Mouse (Mus musculus) CH12.LX (cell line): ENCODE results near the gene Mrtfa. TPM values are rescaled to one million over a fixed set of nuclear protein-coding genes. Genes with fewer than 3 reads are reported as not detected.

Experiments used
- DNase-seq: peaks from one replicate; pipeline ENCODE4 v3.0.0-alpha.2; 2013; ENCODE audit errors: extremely low read depth
- H3K27ac ChIP-seq: 2 replicates; pipeline ENCODE4 v1.5.1; 2012; ENCODE audit warnings: low read depth, mild to moderate bottlenecking, control low read depth, moderate library complexity; ENCODE audit not compliant: insufficient read depth
- H3K27me3 ChIP-seq: replicated peaks from 2 replicates; pipeline ENCODE3; 2012; ENCODE audit warnings: inconsistent platforms
- H3K36me3 ChIP-seq, 2 experiments: replicated peaks in 1 of 2; 2 replicates each; pipeline versions ENCODE3 to v1.6.1; 2012; ENCODE audit warnings: inconsistent platforms in 1 of 2, low read length in 1 of 2, mild to moderate bottlenecking in 1 of 2, mixed read lengths in 1 of 2, moderate library complexity in 1 of 2; ENCODE audit not compliant: control insufficient read depth in 1 of 2, insufficient read depth in 1 of 2
- H3K4me1 ChIP-seq, 2 experiments: 2 replicates each; pipeline ENCODE4 v1.6.1; 2012; ENCODE audit warnings: inconsistent platforms in 1 of 2, moderate library complexity in 1 of 2; ENCODE audit not compliant: insufficient read depth in 2 of 2, control insufficient read depth in 1 of 2
- H3K4me2 ChIP-seq: 2 replicates; pipeline ENCODE4 v1.6.1; 2012; ENCODE audit warnings: low read depth, mild to moderate bottlenecking, control low read depth; ENCODE audit not compliant: poor library complexity, insufficient read depth, severe bottlenecking
- H3K4me3 ChIP-seq, 3 experiments: fragments of 150-350 bp in 1 of 3; sonication (generic) in 1 of 3; replicated peaks in 1 of 3; 2 replicates each; pipeline versions ENCODE3 to v1.5.1; 2011 to 2012; ENCODE audit warnings: low read depth in 2 of 3, low read length in 2 of 3, mild to moderate bottlenecking in 2 of 3, moderate library complexity in 2 of 3, control low read depth in 1 of 3, improper control_type of control experiment in 1 of 3, inconsistent platforms in 1 of 3, mixed read lengths in 1 of 3; ENCODE audit not compliant: poor library complexity in 1 of 3
- H3K79me2 ChIP-seq: replicated peaks from 2 replicates; pipeline ENCODE4 v1.6.1; 2012; ENCODE audit warnings: mild to moderate bottlenecking, moderate library complexity; ENCODE audit not compliant: control insufficient read depth, poor library complexity, insufficient read depth, severe bottlenecking; ENCODE audit errors: extremely low read depth
- H3K9ac ChIP-seq: 2 replicates; pipeline ENCODE4 v1.6.1; 2012; ENCODE audit warnings: low read depth, mild to moderate bottlenecking, control low read depth, moderate library complexity; ENCODE audit not compliant: insufficient read depth
- H3K9me3 ChIP-seq: replicated peaks from 2 replicates; pipeline ENCODE3; 2012; ENCODE audit warnings: low read length, inconsistent platforms, mixed read lengths
- BHLHE40 ChIP-seq: IDR thresholded peaks from 2 replicates; pipeline ENCODE4 v1.6.1; 2011; ENCODE audit warnings: mild to moderate bottlenecking, low read depth, low read length, improper control_type of control experiment
- CHD1 ChIP-seq: IDR thresholded peaks from 2 replicates; pipeline ENCODE4 v1.6.1; 2012; ENCODE audit warnings: low read depth, low read length, improper control_type of control experiment, inconsistent platforms
- CHD2 ChIP-seq: IDR thresholded peaks from 2 replicates; pipeline ENCODE4 v1.6.1; 2011; ENCODE audit warnings: low read length, improper control_type of control experiment
- ETS1 ChIP-seq: conservative IDR thresholded peaks from 2 replicates; pipeline ENCODE4 v1.6.1; 2012; ENCODE audit warnings: low read depth, mild to moderate bottlenecking, inconsistent platforms, low read length, improper control_type of control experiment, moderate library complexity
- IRF4 ChIP-seq: IDR thresholded peaks from 2 replicates; pipeline ENCODE4 v1.6.1; 2014; ENCODE audit warnings: low read depth, mild to moderate bottlenecking, inconsistent platforms, low read length, improper control_type of control experiment
- MAX ChIP-seq: IDR thresholded peaks from 2 replicates; pipeline ENCODE4 v1.6.1; 2011; ENCODE audit warnings: low read length, improper control_type of control experiment
- MAZ ChIP-seq: IDR thresholded peaks from 2 replicates; pipeline ENCODE4 v1.6.1; 2012; ENCODE audit warnings: low read depth, mild to moderate bottlenecking, inconsistent platforms, low read length, improper control_type of control experiment, moderate library complexity
- MEF2A ChIP-seq: IDR thresholded peaks from 2 replicates; pipeline ENCODE4 v1.6.1; 2014; ENCODE audit warnings: low read depth, mild to moderate bottlenecking, inconsistent platforms, low read length, improper control_type of control experiment, borderline replicate concordance
- MYC ChIP-seq: IDR thresholded peaks from 2 replicates; pipeline ENCODE4 v1.6.1; 2011; ENCODE audit warnings: low read depth, mild to moderate bottlenecking, improper control_type of control experiment, low read length
- NELFE ChIP-seq: IDR thresholded peaks from 2 replicates; pipeline ENCODE4 v1.6.1; 2011; ENCODE audit warnings: low read depth, low read length, improper control_type of control experiment
- PAX5 ChIP-seq: IDR thresholded peaks from 2 replicates; pipeline ENCODE4 v1.6.1; 2012; ENCODE audit warnings: low read length, inconsistent platforms, mixed read lengths
- POLR2A ChIP-seq: IDR thresholded peaks from 2 replicates; pipeline ENCODE4 v1.6.1; 2011; ENCODE audit warnings: low read depth, mild to moderate bottlenecking, improper control_type of control experiment, low read length
- RCOR1 ChIP-seq: conservative IDR thresholded peaks from 2 replicates; pipeline ENCODE4 v1.6.1; 2012; ENCODE audit warnings: low read depth, mild to moderate bottlenecking, inconsistent platforms, low read length, improper control_type of control experiment
- SMC3 ChIP-seq: IDR thresholded peaks from 2 replicates; pipeline ENCODE4 v1.6.1; 2011; ENCODE audit warnings: low read depth, low read length, improper control_type of control experiment
- TCF12 ChIP-seq: IDR thresholded peaks from 2 replicates; pipeline ENCODE4 v1.6.1; 2014; ENCODE audit warnings: low read depth, mild to moderate bottlenecking, inconsistent platforms, low read length, improper control_type of control experiment
- ZC3H11A ChIP-seq: IDR thresholded peaks from 2 replicates; pipeline ENCODE4 v1.6.1; 2012; ENCODE audit warnings: low read depth, mild to moderate bottlenecking, inconsistent platforms, low read length, improper control_type of control experiment
- dilution Hi-C: fragments of 300-500 bp; cut with MboI; formaldehyde crosslinking; loops from 2 replicates; pipeline ENCODE4 v1.14.3; 2020; ENCODE audit warnings: low sequenced_read_pairs; ENCODE audit not compliant: extremely low pct_unique_long_range_greater_than_20kb, extremely low pct_ligation_motif_present
- in situ Hi-C: fragments of 300-500 bp; cut with MboI; formaldehyde crosslinking; loops from 3 replicates; pipeline ENCODE4 v1.14.3; 2019; ENCODE audit warnings: low sequenced_read_pairs, low pct_ligation_motif_present, low pct_unique_long_range_greater_than_20kb, mixed read lengths
- polyA plus RNA-seq: library from polyadenylated mRNA; unstranded; fragments of >175 nt; gene quantifications from 2 replicates; pipeline ENCODE4 v1.2.1, GENCODE M21; 2012; ENCODE audit warnings: low read depth; ENCODE audit not compliant: insufficient read length
- total RNA-seq, 2 experiments: library from RNA; depleted of rRNA; stranded (reverse); fragments of 300-350 nt in 1 of 2; fragments of >200 nt in 1 of 2; gene quantifications; 2 replicates each; pipeline ENCODE4 v1.2.3; 2012 to 2014

Gene Mrtfa
- total and polyA plus RNA-seq, 3 experiments = 4.6 to 23.2 (median 8.2) TPM

DNA sequence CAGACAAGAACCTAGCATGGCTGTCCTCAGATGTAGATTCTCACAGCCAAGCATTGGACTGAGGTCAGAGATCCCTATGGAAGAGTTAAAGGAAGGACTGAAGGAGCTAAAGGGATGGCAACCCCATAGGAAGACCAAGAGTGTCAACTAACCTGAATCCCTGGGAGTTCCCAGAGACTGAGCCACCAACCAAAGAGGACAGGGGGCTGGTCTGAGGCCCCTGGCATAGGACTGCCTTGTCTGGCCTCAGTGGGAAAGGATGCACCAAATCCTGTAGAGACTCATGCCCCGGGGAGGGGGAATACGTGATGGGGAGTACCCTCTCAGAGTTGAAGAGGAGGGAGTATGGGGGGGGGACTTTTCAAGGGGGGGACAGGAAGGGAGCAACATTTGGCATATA lies 56.8 kb downstream of the Mrtfa start:
- Histone ChIP-seq H3K79me2 (no peaks in the 10 kb centered on the region; the same call in 1 of the 2 replicates), H3K9me3 (no peaks in the 10 kb centered on the region), H3K27ac (no peak overlapping the region), H3K4me1 (peaks cover 0 to 19% of the 10 kb centered on the region in 2 experiments; a peak in 2 of 4 replicates), H3K27me3 (no peaks in the 10 kb centered on the region), H3K9ac (no peak overlapping the region)
- dilution Hi-C loops = no loop called here
- in situ Hi-C loops = no loop called here
- no peak for DNase-seq
- no peak for TF ChIP-seq MYC
- TF ChIP-seq, all 38 proteins: peak for 0
- peaks cover 0 to 8% of the 10 kb centered on the region in 2 experiments for H3K36me3 ChIP-seq
- no peak overlapping the region for H3K4me2 ChIP-seq
- no peak overlapping the region for H3K4me3 ChIP-seq

DNA sequence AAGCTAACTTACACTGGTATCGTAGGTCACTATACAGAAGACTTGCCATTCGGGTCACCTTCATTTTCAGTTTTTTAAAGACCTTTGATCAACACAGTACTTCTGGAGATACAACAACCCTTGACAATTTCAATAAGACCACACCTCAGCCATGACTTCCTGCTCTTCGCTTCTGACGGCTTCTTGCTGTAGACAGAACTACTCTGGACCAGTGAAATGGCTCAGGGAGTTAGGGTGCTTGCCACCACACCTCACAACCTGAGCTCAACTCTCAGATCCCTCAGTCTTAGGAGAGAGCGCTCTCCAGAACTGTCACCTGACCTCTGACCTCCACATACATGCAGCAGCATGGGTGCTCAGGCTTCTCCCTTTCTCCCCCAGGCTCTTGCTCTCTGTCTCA lies 59.4 kb downstream of the Mrtfa start:
- dilution Hi-C loops = no loop called here
- no peak overlapping the region for H3K4me3 ChIP-seq
- H3K27me3 ChIP-seq = no peaks in the 10 kb centered on the region
- no peak overlapping the region for H3K4me2 ChIP-seq
- H3K9ac ChIP-seq = no peak overlapping the region
- no peak for TF ChIP-seq PAX5
- TF ChIP-seq IRF4 = no peak
- TF ChIP-seq MAZ = no peak
- no peak for TF ChIP-seq POLR2A
- no peak for TF ChIP-seq BHLHE40
- no peak for TF ChIP-seq MEF2A
- no peak for TF ChIP-seq CHD1
- no peak for TF ChIP-seq ZC3H11A
- TF ChIP-seq RCOR1 = no peak
- TF ChIP-seq MAX = no peak
- TF ChIP-seq TCF12 = no peak
- TF ChIP-seq NELFE = no peak
- no peak for TF ChIP-seq SMC3
- TF ChIP-seq ETS1 = no peak
- no peak for TF ChIP-seq MYC
- no peak for TF ChIP-seq CHD2
- TF ChIP-seq, all 38 proteins: peak for 0
- in situ Hi-C loops = no loop called here
- H3K79me2 ChIP-seq = no peaks in the 10 kb centered on the region; the same call in 1 of the 2 replicates
- no peak overlapping the region for H3K27ac ChIP-seq
- no peak for DNase-seq
- no peaks in the 10 kb centered on the region for H3K9me3 ChIP-seq
- peaks cover 0 to 19% of the 10 kb centered on the region in 2 experiments; a peak in 2 of 4 replicates for H3K4me1 ChIP-seq
- peaks cover 0 to 5% of the 10 kb centered on the region in 2 experiments for H3K36me3 ChIP-seq
